ENCODE assay signal across 8 mouse cellular contexts in genomic region chr13:100125258-100125643, GRCm38 (mm10). TPM values are rescaled to one million over a fixed set of nuclear protein-coding genes. Genes with fewer than 3 reads are reported as not detected.
DNase-seq lines count a peak whose midpoint lies in the region; ATAC-seq lines count a peak whose summit lies in the region.

No protein-coding gene starts in this region.

- WGBS in kidney, embryonic 15.5 days, result 2% methylated on average over 10 of the region's 10 CpGs
- WGBS in hindbrain, embryonic 14.5 days, result 3% methylated on average over 10 of the region's 10 CpGs
- WGBS in midbrain, embryonic 14.5 days, result 5% methylated on average over 10 of the region's 10 CpGs

- H3K27ac ChIP-seq in kidney, embryonic 15.5 days, result peak overlapping the region; percentile 57; the same call in 1 of the 2 replicates
- H3K27ac ChIP-seq in hindbrain, embryonic 14.5 days, result no peak overlapping the region
- no peak overlapping the region for H3K27ac ChIP-seq in midbrain, embryonic 14.5 days (replicated peaks; ENCODE audit: low read depth, low read length)

- peak overlapping the region; percentile 80 for H3K4me2 ChIP-seq in kidney, embryonic 15.5 days
- H3K4me2 ChIP-seq in hindbrain, embryonic 14.5 days (replicated peaks), result peak overlapping the region; percentile 97
- H3K4me2 ChIP-seq in midbrain, embryonic 14.5 days (ENCODE audit: low read length), result peak overlapping the region; percentile 76

- H3K36me3 ChIP-seq in kidney, embryonic 15.5 days, result peaks cover 35% of the 10 kb centered on the region
- H3K36me3 ChIP-seq in hindbrain, embryonic 14.5 days (replicated peaks; ENCODE audit: control insufficient read depth, insufficient read depth), result peaks cover 35% of the 10 kb centered on the region
- H3K36me3 ChIP-seq in midbrain, embryonic 14.5 days (ENCODE audit: control insufficient read depth, insufficient read depth, low read length), result peaks cover 27% of the 10 kb centered on the region

- H3K4me1 ChIP-seq in kidney, embryonic 15.5 days, result peaks cover 11% of the 10 kb centered on the region
- H3K4me1 ChIP-seq in hindbrain, embryonic 14.5 days (replicated peaks; ENCODE audit: control insufficient read depth, insufficient read depth, low read length), result peaks cover 16% of the 10 kb centered on the region
- H3K4me1 ChIP-seq in midbrain, embryonic 14.5 days (ENCODE audit: control insufficient read depth, insufficient read depth, low read length), result peaks cover 11% of the 10 kb centered on the region

- H3K9ac ChIP-seq in kidney, embryonic 15.5 days, result peak overlapping the region; percentile 87
- peak overlapping the region; percentile 92 for H3K9ac ChIP-seq in hindbrain, embryonic 14.5 days
- peak overlapping the region; percentile 81 for H3K9ac ChIP-seq in midbrain, embryonic 14.5 days (replicated peaks; ENCODE audit: low read length)

- DNase-seq in kidney, postnatal 4 days, result no peak
- DNase-seq in hindbrain, embryonic 14.5 days (ENCODE audit: low spot score), result no peak
- no peak for DNase-seq in midbrain, embryonic 14.5 days
- no peak for DNase-seq in urinary bladder, postnatal 4 days (ENCODE audit: low spot score in 2 of 2)
- DNase-seq in cerebellum, adult 18-20 months, result no peak
- DNase-seq in cerebellum, adult 8-10 months, result no peak

- no peaks in the 10 kb centered on the region for H3K9me3 ChIP-seq in kidney, embryonic 15.5 days (replicated peaks)
- no peaks in the 10 kb centered on the region for H3K9me3 ChIP-seq in hindbrain, embryonic 14.5 days (ENCODE audit: control insufficient read depth, low read length)
- no peaks in the 10 kb centered on the region for H3K9me3 ChIP-seq in midbrain, embryonic 14.5 days (ENCODE audit: control insufficient read depth, low read length)

- H3K27me3 ChIP-seq in kidney, embryonic 15.5 days, result no peaks in the 10 kb centered on the region
- no peaks in the 10 kb centered on the region for H3K27me3 ChIP-seq in hindbrain, embryonic 14.5 days (ENCODE audit: control insufficient read depth, insufficient read depth, low read length)
- no peaks in the 10 kb centered on the region for H3K27me3 ChIP-seq in midbrain, embryonic 14.5 days (ENCODE audit: control insufficient read depth, insufficient read depth, low read length)

- H3K4me3 ChIP-seq in kidney, embryonic 15.5 days (replicated peaks), result peak overlapping the region; percentile 94
- H3K4me3 ChIP-seq in hindbrain, embryonic 14.5 days (replicated peaks; ENCODE audit: low read length), result peak overlapping the region; percentile 94
- H3K4me3 ChIP-seq in midbrain, embryonic 14.5 days (replicated peaks; ENCODE audit: low read depth, low read length), result peak overlapping the region; percentile 96

- ATAC-seq in kidney, embryonic 15.5 days (replicated peaks; ENCODE audit: low FRiP score), result no peak
- ATAC-seq in activated CD4-positive, CD25-positive, alpha-beta regulatory T cell, adult 4 months, result peak; percentile 21
- ATAC-seq in hindbrain, embryonic 14.5 days (ENCODE audit: low FRiP score), result 0 out of 2 replicates have a peak, but pooled peaks have one; percentile 1
- ATAC-seq in midbrain, embryonic 14.5 days (ENCODE audit: low FRiP score, low TSS enrichment), result no peak; the same call in 1 of the 2 replicates

RNA-seq across cellular contexts. Expression of gene Smn1, which starts 0.6 kb away (rescaled TPM):
- polyA plus RNA-seq in kidney, embryonic 15.5 days (2015; fragmentation: Nextera tagmentation; extraction: Ambion mirVana), result 59.9 and 64.0 TPM in 2 replicates
- 10 to 100 TPM; 31.8 to 34.7 TPM for polyA plus RNA-seq in activated CD4-positive, CD25-positive, alpha-beta regulatory T cell, adult 4 months (2017; shearing (Covaris generic))
- 47.8 and 48.5 TPM in 2 replicates for polyA plus RNA-seq in hindbrain, embryonic 14.5 days (2014; fragmentation: Nextera tagmentation; extraction: Ambion mirVana)
- 49.5 and 54.2 TPM in 2 replicates for polyA plus RNA-seq in midbrain, embryonic 14.5 days (2014; fragmentation: Nextera tagmentation; extraction: Ambion mirVana)

RNA-seq across cellular contexts. Expression of gene Serf1, which starts 17.4 kb away (rescaled TPM):
- 191 and 202 TPM in 2 replicates for polyA plus RNA-seq in kidney, embryonic 15.5 days (2015; fragmentation: Nextera tagmentation; extraction: Ambion mirVana)
- polyA plus RNA-seq in activated CD4-positive, CD25-positive, alpha-beta regulatory T cell, adult 4 months (2017; shearing (Covaris generic)), result 1 to 10 TPM; 5.4 to 6.7 TPM
- polyA plus RNA-seq in hindbrain, embryonic 14.5 days (2014; fragmentation: Nextera tagmentation; extraction: Ambion mirVana), result 396 and 451 TPM in 2 replicates
- 453 and 516 TPM in 2 replicates for polyA plus RNA-seq in midbrain, embryonic 14.5 days (2014; fragmentation: Nextera tagmentation; extraction: Ambion mirVana)

RNA-seq across cellular contexts. Expression of gene Bdp1, which starts 21.4 kb away (rescaled TPM):
- polyA plus RNA-seq in kidney, embryonic 15.5 days (2015; fragmentation: Nextera tagmentation; extraction: Ambion mirVana), result 30.2 and 30.8 TPM in 2 replicates
- 10 to 100 TPM; 17.5 to 20.3 TPM for polyA plus RNA-seq in activated CD4-positive, CD25-positive, alpha-beta regulatory T cell, adult 4 months (2017; shearing (Covaris generic))
- 18.8 and 22.2 TPM in 2 replicates for polyA plus RNA-seq in hindbrain, embryonic 14.5 days (2014; fragmentation: Nextera tagmentation; extraction: Ambion mirVana)
- 22.1 and 22.9 TPM in 2 replicates for polyA plus RNA-seq in midbrain, embryonic 14.5 days (2014; fragmentation: Nextera tagmentation; extraction: Ambion mirVana)

Comparison
In these comparisons a context has a peak if more than half of its experiments do, and no peak if none do; other contexts are left out.
1. ATAC-seq: peak in activated CD4-positive, CD25-positive, alpha-beta regulatory T cell, adult 4 months (single experiment) and hindbrain, embryonic 14.5 days (single experiment); none in kidney, embryonic 15.5 days (single experiment) and midbrain, embryonic 14.5 days (single experiment).
2. RNA of gene Serf1, which starts 17.4 kb away (polyA plus RNA-seq): 453 to 516 TPM in midbrain, embryonic 14.5 days, 396 to 451 TPM in hindbrain, embryonic 14.5 days and 191 to 202 TPM in kidney, embryonic 15.5 days; 5.4 to 6.7 TPM in activated CD4-positive, CD25-positive, alpha-beta regulatory T cell, adult 4 months; every median in the first group is over 10 times any median in the second.
3. Peak in every context shown above with its lines, with median percentiles within 50 percentile points of each other: H3K4me2 ChIP-seq, H3K4me3 ChIP-seq and H3K9ac ChIP-seq.